Mouse (Mus musculus) neutrophil, adult 5-6 weeks (primary cell): ENCODE measurements around the gene Tbk1. TPM values are rescaled to one million over a fixed set of nuclear protein-coding genes. Genes with fewer than 3 reads are reported as not detected.

Source experiments
- ATAC-seq: fragments of 151-379, 151-347 bp; 2 replicates; pipeline ENCODE4 v1.8.0; 2017; ENCODE audit warnings: mild to moderate bottlenecking, moderate TSS enrichment; ENCODE audit not compliant: insufficient number of reproducible peaks, poor library complexity, low FRiP score, severe bottlenecking; ENCODE audit errors: extremely low read depth
- total RNA-seq: library from RNA; stranded (forward); fragments of 200-1000 nt; gene quantifications from 2 replicates; pipeline ENCODE4 v1.2.3, GENCODE M21; 2017

The Tbk1 gene
- 133 and 134 TPM in 2 replicates for total RNA-seq

DNA sequence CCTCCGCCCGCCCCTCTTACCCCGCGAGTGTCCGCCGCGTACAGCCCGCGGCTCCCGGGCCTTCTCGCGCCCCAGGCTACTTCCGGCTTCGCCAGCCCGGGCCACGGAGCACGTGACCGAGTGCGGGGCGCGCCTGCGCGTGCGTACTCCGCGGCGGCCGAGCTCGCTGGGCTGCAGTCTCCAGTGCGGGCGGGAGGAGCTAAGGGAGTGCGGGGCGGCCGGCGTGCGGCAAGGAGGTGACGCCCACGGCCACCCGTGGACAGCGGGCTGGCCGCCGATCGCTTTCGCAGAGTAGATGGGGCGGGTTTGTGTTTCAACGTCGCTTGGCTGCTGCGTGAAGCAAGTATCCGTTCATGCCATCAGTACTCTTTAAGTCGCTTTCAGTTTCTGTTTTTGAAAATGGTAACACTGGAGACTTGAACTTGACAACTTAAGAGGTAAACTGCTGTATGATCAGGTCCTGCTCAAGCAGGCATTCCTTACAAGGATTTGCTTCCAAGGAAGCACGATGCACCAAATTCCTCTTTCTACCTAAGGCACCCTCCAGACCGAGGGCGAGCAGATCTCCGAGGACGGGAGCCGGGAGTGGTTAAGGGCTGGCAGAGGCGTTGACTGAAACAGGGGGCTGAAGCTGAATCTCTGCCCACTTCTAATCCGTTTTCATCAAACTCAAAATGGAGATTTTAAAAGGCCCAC is at the start of gene Tbk1:
TSS of gene Tbk1 (minus strand) at position 113 of the 696 bp plus-strand sequence.
- peak; percentile 67 for ATAC-seq

DNA sequence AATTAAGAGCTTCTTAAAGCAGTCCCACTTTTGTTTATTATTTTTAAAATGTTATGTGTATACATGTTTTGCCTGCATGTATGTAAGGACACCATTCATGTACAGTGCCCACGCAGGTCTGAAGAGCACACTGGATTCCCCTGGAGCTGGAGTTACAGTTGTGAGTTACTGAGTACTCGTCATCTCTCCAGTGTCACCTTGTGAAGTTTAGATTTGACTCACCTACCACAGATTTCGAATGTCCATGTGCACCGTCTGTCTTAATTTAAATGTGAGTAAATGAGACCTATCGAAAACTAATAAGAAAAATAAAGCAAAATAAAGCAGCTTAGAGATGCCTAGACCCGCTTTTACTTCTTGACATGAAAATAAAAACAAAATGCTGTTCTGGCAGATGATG is 49.7 kb upstream of the Tbk1 start:
- ATAC-seq: no peak

DNA sequence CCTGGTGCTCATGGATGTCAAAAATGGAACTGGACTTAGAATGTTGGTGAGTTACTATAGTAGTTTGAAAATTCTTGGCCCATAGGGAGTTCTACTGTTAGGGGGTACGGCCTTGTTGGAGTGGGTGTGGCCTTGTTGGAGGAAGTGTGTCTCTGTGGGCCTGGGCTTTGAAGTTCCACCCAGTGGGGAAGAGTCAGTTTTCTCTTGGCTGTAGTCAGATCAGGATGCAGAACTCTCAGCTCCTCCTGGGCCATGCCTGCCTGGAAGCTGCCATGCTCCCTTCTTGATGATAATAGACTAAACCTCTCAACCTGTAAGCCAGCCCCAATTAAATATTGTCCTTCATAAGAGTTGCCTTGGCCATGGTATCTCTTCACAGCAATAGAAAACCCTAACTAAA is 47.6 kb upstream of the Tbk1 start:
- ATAC-seq: no peak

DNA sequence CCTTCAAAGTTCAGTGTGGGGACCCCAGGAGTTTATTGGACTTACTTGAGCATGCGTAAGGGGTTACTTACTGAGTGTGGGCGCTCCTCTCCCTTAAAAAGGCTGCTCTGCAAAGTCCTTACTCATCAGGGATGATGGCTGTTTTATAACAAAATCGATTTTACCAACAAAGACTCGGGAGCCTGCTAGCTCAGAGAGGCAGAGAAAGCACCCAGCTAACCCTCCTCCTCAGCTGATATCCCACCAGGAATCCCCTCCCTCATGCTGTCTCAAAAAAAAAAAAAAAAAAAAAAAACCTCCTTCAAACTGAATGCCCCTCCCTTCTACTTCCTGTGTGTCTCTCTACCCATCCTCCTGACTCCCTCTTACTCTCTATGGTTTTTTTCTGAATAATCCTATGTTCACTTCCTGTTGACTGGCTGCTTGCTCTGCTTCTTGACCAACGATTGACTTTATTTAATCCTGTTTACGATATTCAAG is 42.0 kb upstream of the Tbk1 start:
- no peak for ATAC-seq

DNA sequence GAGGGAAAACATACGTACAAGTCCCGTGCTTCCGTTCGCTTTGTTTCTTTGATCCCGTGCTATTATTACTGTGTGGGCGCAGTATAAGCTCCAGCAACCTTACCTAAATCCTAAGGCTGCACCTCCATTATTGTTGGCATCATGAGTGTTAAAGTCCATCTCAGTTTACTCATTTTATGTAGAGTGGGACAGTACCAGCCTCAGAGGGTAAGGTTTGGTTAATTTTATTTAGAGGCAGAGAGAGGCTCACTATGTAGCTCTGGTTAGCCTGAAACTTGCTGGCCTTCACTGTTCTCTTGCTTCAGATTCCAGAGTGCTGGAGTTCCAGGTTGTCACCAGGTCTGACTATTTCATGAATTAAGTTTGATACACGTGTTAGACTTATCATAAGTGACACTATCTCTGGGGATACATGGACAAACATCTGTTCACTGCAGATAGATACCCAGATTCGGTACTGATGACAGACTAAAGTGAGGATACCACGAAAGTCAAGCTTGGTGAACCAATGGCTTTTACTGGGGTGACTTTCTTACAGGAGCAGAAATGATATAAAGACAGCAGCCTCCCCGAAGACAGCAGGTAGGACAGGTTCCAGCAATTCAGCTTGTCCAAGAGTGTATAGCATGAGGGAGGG is 40.7 kb upstream of the Tbk1 start:
- ATAC-seq: no peak

DNA sequence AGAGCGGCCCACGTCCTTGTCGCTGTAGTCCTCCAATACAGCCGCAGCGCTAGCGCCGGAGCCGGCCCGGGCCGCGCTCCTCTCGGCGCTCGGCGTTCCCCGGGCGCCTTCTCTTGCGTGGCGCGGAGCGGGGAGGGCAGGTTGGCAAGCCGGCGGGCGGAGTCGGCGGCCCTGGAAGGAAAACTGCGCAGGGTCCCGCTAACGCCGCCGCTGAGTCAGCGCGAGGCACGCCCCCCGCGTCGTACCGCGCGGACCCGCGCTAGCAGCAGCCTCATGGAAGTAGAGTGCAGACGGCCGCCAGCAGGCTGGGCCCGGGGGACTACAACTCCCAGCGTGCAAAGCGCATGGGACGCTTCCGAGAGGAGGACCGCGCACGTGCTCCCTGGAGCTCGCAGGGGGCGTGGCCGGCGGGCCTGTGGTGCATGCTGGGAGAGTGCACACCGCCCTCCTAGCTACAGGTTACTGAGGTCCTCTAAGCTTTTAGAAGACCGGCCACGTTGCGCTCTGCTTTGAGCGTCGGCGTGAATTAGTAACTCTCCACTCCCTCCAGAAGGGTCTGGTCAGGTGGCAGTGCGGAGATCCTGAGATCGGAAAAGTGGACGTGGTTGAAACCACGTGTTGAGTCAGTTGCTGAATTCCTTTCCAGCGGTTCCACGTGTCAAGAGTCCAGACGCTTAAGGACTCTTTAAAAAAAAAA is 39.7 kb upstream of the Tbk1 start, which contains the start of gene Xpot:
TSS of gene Xpot (minus strand) at position 147 of the 697 bp plus-strand sequence.
- ATAC-seq: peak; percentile 94

DNA sequence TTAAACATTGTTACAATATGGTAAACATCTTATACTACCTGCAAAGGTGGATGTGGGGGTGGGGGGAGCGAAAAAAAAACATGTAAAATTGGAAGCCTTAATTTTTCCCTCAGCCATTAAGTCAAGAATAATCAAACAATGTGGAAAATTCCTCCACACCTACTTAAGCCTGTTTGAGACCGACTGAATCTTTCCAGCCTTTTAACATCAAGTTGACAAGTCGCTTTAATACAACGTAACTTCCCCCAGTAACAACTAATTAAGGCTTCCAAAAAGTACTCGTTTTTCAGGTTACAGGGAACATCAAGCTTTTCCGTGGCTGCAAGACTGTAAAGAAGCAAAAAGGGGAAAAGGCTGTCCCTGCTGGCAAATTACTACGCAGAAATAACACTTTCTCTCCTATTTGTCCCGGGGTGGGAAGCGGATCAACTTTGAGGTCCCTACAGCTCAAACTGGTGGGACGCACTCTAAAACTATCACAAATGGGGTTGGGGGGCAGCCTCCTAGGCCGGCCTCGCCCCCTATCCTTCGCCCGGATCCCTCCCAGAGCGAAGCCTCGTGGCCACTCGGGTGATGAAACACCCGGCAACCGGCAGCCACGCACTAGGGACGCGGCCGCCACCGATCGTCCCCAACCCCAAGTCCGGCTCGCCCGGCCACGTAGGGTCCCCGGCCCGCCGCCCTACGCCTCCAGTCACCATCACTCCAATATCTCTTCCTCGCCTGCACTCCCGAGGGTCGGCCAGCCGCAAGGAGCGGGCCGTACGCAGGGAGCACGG is 39.0 kb upstream of the Tbk1 start:
- ATAC-seq: no peak

DNA sequence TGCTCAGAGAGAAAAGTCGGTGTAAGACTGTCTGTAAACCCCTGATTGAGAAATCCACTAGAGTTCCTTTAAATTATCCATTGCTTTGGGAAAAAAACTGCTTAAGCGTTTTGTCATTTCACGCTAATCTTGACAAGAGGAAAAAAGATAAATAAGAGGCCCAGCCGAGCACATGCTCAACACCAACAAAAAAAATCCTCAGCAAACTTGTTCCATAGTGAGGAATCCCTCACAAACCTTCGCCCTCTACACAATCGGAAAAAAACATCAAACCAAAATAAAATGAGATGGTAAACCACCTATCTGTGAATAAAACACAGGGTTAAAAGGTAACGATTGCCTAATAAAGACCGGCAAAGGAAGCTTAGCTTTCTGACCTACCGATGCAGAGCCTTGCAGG is 38.4 kb upstream of the Tbk1 start:
- ATAC-seq: no peak

DNA sequence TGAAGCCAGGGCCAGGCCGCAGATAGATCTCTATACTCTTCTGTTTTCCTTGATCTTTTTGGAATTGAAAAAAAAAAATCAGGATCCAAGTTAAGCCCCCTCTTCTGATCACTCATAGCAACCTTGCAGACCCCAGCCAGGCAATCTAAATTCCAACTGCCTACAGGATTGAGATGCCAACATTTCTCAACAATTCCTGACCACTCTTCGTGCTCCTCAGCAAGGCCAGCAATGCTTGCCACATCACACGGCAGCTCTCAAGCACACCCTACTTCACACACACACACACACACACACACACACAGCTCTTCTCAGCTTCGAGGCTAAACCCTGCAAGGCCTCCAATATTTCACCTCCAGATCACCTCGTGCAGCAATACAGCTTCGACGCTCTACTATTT is 37.1 kb upstream of the Tbk1 start:
- no peak for ATAC-seq

DNA sequence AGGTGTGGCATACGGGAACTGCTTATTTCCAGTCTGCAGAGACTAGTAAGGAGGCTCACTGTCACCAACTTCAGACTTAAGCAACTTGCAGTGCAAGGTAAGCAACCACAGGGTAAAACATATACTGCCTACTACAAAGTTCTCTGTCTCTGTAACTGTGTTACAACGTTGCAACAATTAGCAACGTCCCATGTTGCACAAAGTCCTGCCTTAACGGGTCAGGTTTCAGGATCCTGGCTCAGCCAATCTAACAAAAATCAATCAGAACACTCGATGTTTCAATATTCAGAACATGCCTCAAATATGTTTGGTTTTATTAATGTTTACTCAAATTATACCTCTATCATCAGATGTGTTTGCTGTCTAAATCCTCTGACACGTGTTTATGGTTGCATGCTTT is 35.8 kb upstream of the Tbk1 start:
- ATAC-seq: no peak

DNA sequence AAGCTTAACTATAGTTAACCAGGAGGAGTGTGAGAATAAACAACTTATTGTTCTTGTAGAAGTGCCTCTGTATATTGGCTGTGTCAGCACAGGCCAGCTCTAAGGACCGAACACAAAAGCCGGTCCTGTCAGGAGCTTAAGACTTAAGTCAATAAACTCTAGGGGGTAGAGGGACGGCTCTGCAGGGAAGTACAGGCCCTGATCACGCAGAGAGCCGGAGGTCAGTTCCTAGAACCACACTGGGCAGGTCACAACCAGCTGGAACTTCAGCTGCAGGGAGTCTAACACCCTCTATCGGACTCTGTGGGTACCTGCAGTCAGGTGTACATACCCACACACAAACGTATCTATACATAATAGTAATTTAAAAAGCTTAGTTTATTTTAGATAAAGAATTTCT is 29.3 kb upstream of the Tbk1 start:
- no peak for ATAC-seq

DNA sequence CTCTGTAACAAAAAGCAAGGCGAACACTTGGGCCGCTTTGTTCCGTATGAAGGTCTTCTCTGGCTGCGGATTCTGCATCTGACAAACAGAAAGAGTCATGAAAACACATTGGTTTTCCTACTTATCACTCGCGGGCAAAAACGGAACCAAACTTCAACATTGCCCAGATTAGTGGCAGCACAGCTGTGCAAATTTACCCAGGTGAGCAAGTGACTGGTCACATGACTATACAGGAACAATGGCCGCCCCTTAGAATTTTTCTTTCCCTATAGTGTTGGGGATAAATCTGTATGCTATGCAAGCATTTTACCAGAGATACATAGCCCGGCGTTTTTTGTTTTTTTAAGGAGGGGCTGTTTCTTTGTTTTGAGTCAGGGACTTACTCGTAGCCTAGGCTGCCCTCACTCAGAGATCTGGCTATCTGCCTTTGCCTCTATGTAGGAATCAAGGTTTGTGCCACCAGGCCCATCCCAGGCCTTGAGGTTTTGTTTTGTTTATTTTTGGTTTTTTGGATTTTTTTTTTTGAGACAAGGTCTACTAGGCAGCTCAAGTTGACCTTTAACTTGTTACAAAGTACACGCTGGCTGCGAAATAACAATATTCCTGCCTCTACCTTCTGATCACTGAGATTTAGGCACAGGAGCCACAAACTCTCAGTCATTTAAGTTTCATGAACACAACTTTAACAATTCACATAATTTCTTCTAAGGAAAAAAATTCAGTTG is 28.7 kb upstream of the Tbk1 start:
- ATAC-seq: no peak

DNA sequence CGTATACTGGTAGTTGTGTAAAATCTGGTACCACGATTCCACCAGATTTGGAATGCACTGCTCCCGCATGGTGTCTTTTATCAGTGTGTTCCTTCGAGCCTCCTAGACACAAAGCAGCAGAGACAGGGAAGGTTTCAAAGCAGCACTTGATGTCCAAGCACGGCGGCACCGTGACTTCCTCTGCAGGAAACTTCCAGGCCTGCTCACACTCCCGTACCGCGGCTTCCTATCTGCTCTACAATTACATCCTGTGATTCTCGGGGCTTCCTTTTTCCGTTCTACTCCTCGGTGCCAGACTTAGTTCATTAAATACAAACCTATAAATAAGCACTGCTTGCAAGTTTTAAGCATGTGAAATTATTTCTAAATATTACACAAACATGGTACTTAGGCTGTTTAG is 27.0 kb upstream of the Tbk1 start:
- no peak for ATAC-seq

DNA sequence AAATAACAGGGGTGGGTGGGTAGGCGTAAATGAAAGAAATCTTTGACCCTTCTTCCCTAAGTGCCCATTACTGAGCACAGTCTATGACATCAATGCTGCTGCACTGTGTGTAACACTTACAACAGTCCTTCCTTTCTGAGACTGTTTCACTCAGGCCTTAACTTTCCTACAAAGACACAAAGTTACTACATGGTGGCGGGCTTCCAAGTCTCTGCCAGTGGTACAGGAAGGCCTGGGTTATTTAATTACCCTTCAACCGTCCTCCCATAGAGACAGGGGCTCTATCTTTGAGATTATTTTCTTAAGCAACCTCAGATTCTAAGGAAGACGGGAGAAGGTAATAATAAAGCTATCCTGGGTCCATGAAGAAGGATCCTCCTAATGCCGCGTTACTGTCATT is 25.9 kb upstream of the Tbk1 start:
- no peak for ATAC-seq

DNA sequence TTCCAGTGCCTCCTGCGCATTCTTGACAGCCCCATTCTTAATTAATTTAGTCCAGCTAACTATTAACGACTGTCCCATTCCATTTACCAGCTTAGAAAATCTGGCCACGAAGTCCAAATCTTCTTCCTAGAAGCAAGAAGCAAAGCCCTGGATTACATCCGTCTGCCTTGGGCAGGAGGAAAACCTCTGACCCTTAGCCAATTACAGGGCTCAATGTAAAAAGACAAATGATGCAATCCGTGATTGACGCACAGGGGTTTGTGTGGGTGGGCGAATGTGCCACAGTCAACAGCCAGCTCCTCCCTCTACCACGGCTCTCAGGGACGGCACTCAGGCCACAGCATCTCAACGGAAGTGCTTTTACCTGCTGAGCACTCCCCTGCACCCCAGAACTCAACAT is 25.0 kb upstream of the Tbk1 start:
- ATAC-seq: no peak

DNA sequence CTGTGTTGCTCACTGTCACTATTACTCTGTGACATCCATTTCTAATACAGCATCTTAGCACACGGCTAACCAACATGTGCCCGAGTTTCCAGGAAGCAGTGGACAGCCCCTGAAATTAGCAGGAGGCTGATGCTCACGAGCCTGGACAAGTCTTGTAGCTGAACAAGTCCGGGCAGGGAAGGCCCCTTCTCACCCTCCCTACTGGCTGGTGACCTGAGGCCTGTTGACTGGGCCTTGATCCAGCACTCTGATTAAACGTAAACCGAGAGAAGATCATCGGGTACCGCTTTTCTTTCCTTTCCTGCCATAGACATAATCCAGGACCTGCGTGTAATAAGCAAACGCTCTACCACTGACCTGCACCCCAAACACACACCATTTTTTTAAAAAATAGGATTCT is 21.6 kb upstream of the Tbk1 start:
- ATAC-seq: no peak

DNA sequence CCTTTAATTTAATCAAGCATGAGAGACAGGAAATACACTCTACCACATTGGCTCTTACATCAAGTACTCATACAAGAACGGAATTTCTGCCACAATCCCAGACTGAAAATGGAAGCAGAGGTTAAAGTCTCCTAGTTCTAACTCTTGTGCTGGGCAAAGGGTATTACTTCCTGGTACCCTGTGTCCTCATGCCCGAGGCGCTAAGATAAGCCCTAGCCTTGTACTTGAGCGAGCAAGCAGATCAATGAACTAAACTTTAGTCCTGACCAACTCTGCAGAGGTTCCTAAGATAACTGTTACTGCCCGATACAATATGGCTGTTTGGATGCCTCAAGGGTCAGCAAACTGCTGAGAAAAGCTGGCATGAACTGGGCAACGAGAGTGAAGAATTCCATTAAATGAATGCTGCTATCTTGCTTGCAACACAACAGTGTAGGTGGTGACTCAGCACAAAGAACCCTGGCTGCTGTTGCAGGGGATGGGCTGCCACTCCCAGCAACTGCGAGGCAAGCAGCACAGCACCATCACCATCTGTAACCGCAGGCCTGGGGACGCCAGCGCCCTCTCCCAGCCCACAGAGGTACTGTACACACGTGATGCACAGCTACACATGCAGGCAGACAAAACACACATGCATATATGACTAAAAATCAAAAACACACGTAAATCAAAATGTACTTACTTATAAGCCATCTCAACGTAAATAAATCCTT is 18.2 kb upstream of the Tbk1 start:
- no peak for ATAC-seq

DNA sequence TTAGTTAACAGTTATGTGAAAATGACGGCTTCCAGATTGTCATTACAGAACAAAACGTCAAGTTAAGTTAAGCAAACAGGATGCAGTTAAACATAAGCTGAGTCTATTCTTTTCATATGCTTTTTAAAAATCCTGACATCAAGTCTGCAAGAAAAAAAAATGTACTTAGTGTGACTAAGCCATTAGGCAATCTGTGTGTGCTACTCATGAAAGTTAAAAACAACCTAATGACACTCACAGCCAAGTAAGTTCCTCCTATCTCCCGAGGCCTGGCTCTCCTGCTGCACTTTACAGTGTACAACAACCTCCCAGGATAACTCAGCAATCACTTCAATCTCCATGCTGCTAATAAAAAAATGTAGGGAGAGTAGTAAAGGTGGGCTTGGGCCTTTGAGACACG is 17.0 kb upstream of the Tbk1 start:
- no peak for ATAC-seq
